Mouse (Mus musculus) brain, embryonic 14.5 days (tissue): Measurements from ENCODE around the gene Chd4.

Experiments used
- CTCF ChIP-seq: fragments of 200-500 bp; IDR thresholded peaks from 2 replicates; pipeline ENCODE4 v1.5.1; 2012; ENCODE audit warnings: inconsistent platforms, mild to moderate bottlenecking, moderate library complexity, borderline replicate concordance; ENCODE audit not compliant: insufficient read depth, insufficient read length; ENCODE audit errors: extremely low read depth
- POLR2A ChIP-seq: fragments of 200-500 bp; IDR thresholded peaks from 2 replicates; pipeline ENCODE4 v1.6.1; 2012; ENCODE audit warnings: mild to moderate bottlenecking, inconsistent platforms, borderline replicate concordance; ENCODE audit not compliant: poor library complexity, insufficient read depth, insufficient read length, severe bottlenecking; ENCODE audit errors: extremely low read depth

DNA sequence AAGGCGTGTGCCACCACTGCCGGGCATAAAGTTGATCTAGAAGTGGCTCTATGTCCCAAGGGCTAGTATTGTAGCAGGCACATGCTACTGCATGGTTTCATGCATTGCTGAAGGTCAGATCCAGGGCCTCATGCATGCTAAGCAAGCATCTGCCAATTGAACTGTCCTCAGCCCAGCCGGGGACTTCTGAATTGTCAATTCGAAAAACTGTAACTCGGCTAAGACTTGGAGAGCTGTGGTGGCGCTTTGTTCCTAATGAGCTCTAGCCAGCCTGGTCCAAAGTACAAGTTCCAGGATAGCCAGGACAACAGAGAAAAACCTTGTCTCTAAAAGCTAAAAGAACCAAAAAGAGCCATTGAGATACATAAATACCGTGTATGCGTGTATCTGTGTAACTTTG, 23.6 kb downstream of the Chd4 start:
- TF ChIP-seq CTCF (no peak), POLR2A (no peak)
